Mouse (Mus musculus): ENCODE results near the gene Rab3a. TPM values are rescaled to one million over a fixed set of nuclear protein-coding genes. Genes with fewer than 3 reads are reported as not detected.
A peak's percentile ranks its signal among the peaks of the same experiment; 100 is the strongest.

Rab3a gene
- polyA plus RNA-seq, 1 experiment = 1,160 TPM

- H3K4me3 ChIP-seq (ENCODE audit: insufficient read depth, low read length) = no peak overlapping the region
- H3K27ac ChIP-seq (ENCODE audit: insufficient read depth, low read length) = no peak overlapping the region
- TF ChIP-seq CTCF (IDR thresholded peaks at IDR 0.05; ENCODE audit: extremely low read depth, insufficient read depth, low read length) (no peak), POLR2A (IDR thresholded peaks at IDR 0.05; ENCODE audit: extremely low read depth, insufficient read depth, low read length) (no peak)
- H3K4me1 ChIP-seq (ENCODE audit: control insufficient read depth, insufficient read depth, low read length) = peaks cover 1% of the 10 kb centered on the region; the same call in 1 of the 2 replicates
Measured at GRCm38 (mm10) chr8:70747211-70747890, 7.1 kb upstream of the Rab3a start.

GRCm38 (mm10) chr8:70748246-70749096 lies 6.0 kb upstream of the Rab3a start:
- Histone ChIP-seq H3K4me1 (ENCODE audit: control insufficient read depth, insufficient read depth, low read length) (peaks cover 5% of the 10 kb centered on the region), H3K27ac (ENCODE audit: insufficient read depth, low read length) (no peak overlapping the region), H3K4me3 (ENCODE audit: insufficient read depth, low read length) (no peak overlapping the region)
- TF ChIP-seq POLR2A (IDR thresholded peaks at IDR 0.05; ENCODE audit: extremely low read depth, insufficient read depth, low read length) = no peak

DNA sequence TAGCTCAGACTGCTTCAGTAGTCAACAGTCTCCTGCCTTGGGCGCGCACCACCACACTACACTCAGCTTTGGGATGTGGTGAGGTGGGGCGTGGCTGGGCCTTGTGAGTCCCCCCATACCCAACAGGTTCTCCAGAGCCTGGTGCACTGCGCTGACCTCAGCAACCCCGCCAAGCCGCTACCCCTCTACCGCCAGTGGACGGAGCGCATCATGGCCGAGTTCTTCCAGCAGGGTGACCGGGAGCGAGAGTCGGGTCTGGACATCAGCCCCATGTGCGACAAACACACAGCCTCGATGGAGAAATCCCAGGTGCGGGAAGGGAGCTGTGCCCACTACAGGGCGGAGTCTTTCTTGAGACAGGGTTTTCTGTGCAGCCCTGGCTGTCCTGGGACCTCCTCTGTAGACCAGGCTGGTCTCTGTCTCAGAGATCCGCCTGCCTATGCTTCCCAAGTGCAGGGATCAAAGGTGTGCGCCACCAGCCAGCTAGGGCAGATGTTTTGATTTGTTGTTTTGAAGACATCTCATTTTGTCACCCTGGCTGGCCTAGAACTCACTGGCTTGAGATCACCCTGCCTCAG lies 5.3 kb upstream of the Rab3a start:
- Histone ChIP-seq H3K4me3 (ENCODE audit: insufficient read depth, low read length) (no peak overlapping the region), H3K27ac (ENCODE audit: insufficient read depth, low read length) (no peak overlapping the region), H3K4me1 (ENCODE audit: control insufficient read depth, insufficient read depth, low read length) (peaks cover 4% of the 10 kb centered on the region; the same call in 1 of the 2 replicates)
- TF ChIP-seq CTCF (IDR thresholded peaks at IDR 0.05; ENCODE audit: extremely low read depth, insufficient read depth, low read length) (no peak), POLR2A (IDR thresholded peaks at IDR 0.05; ENCODE audit: extremely low read depth, insufficient read depth, low read length) (no peak)

- Histone ChIP-seq H3K4me1 (ENCODE audit: control insufficient read depth, insufficient read depth, low read length) (peaks cover 4% of the 10 kb centered on the region; the same call in 1 of the 2 replicates), H3K27ac (ENCODE audit: insufficient read depth, low read length) (no peak overlapping the region), H3K4me3 (ENCODE audit: insufficient read depth, low read length) (no peak overlapping the region)
- no peak for TF ChIP-seq POLR2A (IDR thresholded peaks at IDR 0.05; ENCODE audit: extremely low read depth, insufficient read depth, low read length)
- no peak for TF ChIP-seq CTCF (IDR thresholded peaks at IDR 0.05; ENCODE audit: extremely low read depth, insufficient read depth, low read length)
Measured at GRCm38 (mm10) chr8:70750128-70750680, 4.3 kb upstream of the Rab3a start.

DNA sequence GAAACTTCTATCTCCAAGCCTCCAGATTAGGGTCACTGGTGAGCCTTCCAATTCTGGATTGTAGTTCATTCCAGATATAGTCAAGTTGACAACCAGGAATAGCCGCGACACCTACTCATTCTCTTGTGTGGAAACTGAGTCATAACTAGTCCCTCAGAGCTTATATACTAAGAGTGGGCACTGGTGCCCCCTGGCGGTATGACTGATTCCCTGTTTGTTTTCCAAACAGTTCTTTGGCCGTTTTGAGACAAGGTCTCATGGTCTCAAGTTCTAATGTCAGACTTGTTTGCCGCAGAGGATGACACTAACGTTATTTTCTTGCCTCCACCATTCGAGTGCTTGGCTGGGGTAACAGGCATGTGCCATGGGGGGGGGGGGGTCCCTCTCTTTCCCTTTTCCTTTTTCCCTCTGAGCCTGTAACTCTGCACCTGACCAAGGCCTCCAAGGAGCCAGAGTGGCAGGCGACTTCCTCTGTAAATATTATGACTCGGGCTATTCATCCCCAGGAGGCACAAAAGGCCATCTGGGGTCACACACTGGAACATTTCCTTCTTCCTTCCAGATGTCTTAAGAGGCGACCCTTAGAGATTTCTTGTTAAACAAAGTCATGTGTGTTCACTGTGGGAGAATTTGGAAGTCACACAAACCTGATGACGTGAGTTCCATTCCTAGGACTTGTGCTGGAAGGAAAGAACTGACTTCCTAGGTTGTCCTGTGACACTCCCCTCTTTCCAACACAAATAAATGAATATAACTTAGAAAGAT lies 2.3 kb upstream of the Rab3a start:
- Histone ChIP-seq H3K27ac (ENCODE audit: insufficient read depth, low read length) (peak overlapping the region; percentile 96; the same call in 1 of the 2 replicates), H3K4me1 (ENCODE audit: control insufficient read depth, insufficient read depth, low read length) (peaks cover 4% of the 10 kb centered on the region; the same call in 1 of the 2 replicates), H3K4me3 (ENCODE audit: insufficient read depth, low read length) (no peak overlapping the region)
- no peak for TF ChIP-seq POLR2A (IDR thresholded peaks at IDR 0.05; ENCODE audit: extremely low read depth, insufficient read depth, low read length)
- peak; percentile 65 for TF ChIP-seq CTCF (IDR thresholded peaks at IDR 0.05; ENCODE audit: extremely low read depth, insufficient read depth, low read length)

DNA sequence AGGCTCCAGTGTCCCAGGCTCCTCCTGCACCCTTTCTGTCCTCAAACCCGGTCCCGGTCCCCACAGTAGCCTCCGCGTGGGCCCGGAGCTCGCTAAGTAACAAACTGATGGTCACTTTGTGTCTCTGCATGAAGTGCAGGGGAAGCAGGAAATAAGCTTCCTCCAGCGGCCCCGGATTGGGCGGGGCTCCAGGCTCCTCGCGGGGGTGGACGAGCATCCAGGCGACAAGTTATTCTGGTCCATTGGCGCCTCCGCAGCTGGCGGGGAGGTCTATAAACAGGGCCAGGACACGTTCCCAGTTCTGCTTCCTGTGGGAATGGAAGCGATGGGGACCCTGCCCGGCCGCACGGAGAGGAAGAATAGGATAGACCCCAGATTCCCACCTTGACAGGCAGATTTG lies 1.3 kb upstream of the Rab3a start:
- Histone ChIP-seq H3K27ac (ENCODE audit: insufficient read depth, low read length) (peak overlapping the region; percentile 96), H3K4me3 (ENCODE audit: insufficient read depth, low read length) (no peak overlapping the region), H3K4me1 (ENCODE audit: control insufficient read depth, insufficient read depth, low read length) (peaks cover 4% of the 10 kb centered on the region; the same call in 1 of the 2 replicates)
- TF ChIP-seq CTCF (IDR thresholded peaks at IDR 0.05; ENCODE audit: extremely low read depth, insufficient read depth, low read length) (no peak), POLR2A (IDR thresholded peaks at IDR 0.05; ENCODE audit: extremely low read depth, insufficient read depth, low read length) (0 out of 2 replicates have a peak, but pooled peaks have one; percentile 49)

DNA sequence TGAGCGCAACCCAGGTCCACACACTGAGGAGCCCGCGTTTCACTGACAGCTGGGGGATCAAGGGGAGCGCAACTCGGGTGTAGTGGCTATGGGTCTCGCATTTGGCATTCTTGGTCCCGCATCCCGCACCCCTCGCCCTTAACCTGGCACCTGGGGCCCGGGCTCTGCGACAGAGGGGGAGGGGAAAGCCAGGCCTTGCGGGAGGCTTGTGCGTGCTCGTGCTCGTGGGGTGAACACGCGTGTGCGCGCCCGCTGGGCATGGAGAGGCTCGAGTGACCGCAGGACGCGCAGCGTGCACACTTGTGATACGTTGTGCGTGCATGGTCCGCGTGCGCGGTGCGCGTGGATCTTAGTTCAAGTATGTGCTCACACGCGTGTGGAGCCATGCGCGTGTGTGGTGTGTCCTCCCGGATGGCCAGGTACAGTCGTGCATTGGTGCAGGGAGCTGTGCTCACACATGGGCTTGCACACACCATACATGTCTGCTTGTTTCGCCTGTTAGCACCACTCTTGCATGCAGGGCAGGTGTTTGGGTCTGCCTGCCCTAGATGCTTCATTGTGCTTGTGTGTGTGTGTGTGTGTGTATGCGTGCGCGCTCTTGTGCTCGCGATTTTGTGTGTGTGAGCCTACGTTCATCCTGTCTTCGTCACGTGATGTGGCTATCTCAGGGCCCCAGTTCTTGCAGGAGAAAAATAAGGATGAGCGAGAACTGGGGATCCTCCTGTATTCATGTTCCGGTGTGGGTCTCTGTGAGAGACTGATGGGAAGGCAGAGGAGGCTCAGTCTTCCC lies 587 bp downstream of the Rab3a start:
- no peak for TF ChIP-seq CTCF (IDR thresholded peaks at IDR 0.05; ENCODE audit: extremely low read depth, insufficient read depth, low read length)
- peak; percentile 33; the same call in 1 of the 2 replicates for TF ChIP-seq POLR2A (IDR thresholded peaks at IDR 0.05; ENCODE audit: extremely low read depth, insufficient read depth, low read length)

More for the DNA sequence above, 587 bp downstream of the Rab3a start:
- Histone ChIP-seq H3K4me1 (ENCODE audit: control insufficient read depth, insufficient read depth, low read length) (peaks cover 8% of the 10 kb centered on the region), H3K4me3 (ENCODE audit: insufficient read depth, low read length) (peak overlapping the region; percentile 86), H3K27ac (ENCODE audit: insufficient read depth, low read length) (peak overlapping the region; percentile 89)
